Mouse (Mus musculus) small intestine, adult 2 months (tissue): ENCODE results near the gene Bves. TPM values are rescaled to one million over a fixed set of nuclear protein-coding genes. Genes with fewer than 3 reads are reported as not detected.
"Not testable (repeated sequence)": the region's sequence is repeated elsewhere in the genome, so short reads cannot be mapped to it uniquely, and the experiment has no call there.

Experiments
- H3K27ac ChIP-seq: fragments of 200-500 bp; 2 replicates; pipeline ENCODE4 v1.5.1; 2012; ENCODE audit warnings: low read depth, low read length, control low read depth, inconsistent platforms; ENCODE audit not compliant: insufficient read depth
- H3K27me3 ChIP-seq: fragments of 200-500 bp; 2 replicates; pipeline ENCODE4 v1.6.1; 2012; ENCODE audit warnings: mild to moderate bottlenecking, moderate library complexity, low read length, inconsistent platforms; ENCODE audit not compliant: control insufficient read depth, insufficient read depth
- H3K36me3 ChIP-seq: fragments of 200-500 bp; 2 replicates; pipeline ENCODE4 v1.6.1; 2012; ENCODE audit warnings: mild to moderate bottlenecking, low read length, control low read depth, inconsistent platforms; ENCODE audit not compliant: control insufficient read depth, insufficient read depth
- H3K4me1 ChIP-seq: fragments of 200-500 bp; 2 replicates; pipeline ENCODE4 v1.6.1; 2012; ENCODE audit warnings: low read length, inconsistent platforms, mixed read lengths; ENCODE audit not compliant: control insufficient read depth, insufficient read depth, insufficient read length
- H3K4me3 ChIP-seq: fragments of 200-500 bp; 2 replicates; pipeline ENCODE4 v1.5.1; 2012; ENCODE audit warnings: low read depth, mild to moderate bottlenecking, control low read depth, inconsistent platforms, low read length, moderate library complexity
- CTCF ChIP-seq: fragments of 200-500 bp; IDR thresholded peaks from 2 replicates; pipeline ENCODE4 v1.5.1; 2012; ENCODE audit warnings: low read depth, mild to moderate bottlenecking, control low read depth, inconsistent platforms, low read length, moderate library complexity, mixed read lengths; ENCODE audit not compliant: insufficient replicate concordance, insufficient read length; ENCODE audit errors: extremely low read depth
- POLR2A ChIP-seq: fragments of 200-500 bp; IDR thresholded peaks from 2 replicates; pipeline ENCODE4 v1.6.1; 2012; ENCODE audit warnings: low read depth, mild to moderate bottlenecking, control low read depth, inconsistent platforms, low read length, moderate library complexity
- WGBS: fragments of 180-500 bp; shearing (Covaris S2); methylation state at CpG from one replicate; pipeline ENCODE4 v1.1.7; 2018; 5-methylcytosine and 5-hydroxymethylcytosine counted together
- polyA plus RNA-seq: library from polyadenylated mRNA; depleted of rRNA; stranded (reverse); fragments of >200 nt; gene quantifications from 2 replicates; pipeline ENCODE4 v1.2.3, GENCODE M21; 2012

The Bves gene
- polyA plus RNA-seq, 1 experiment = 0.55 TPM

DNA sequence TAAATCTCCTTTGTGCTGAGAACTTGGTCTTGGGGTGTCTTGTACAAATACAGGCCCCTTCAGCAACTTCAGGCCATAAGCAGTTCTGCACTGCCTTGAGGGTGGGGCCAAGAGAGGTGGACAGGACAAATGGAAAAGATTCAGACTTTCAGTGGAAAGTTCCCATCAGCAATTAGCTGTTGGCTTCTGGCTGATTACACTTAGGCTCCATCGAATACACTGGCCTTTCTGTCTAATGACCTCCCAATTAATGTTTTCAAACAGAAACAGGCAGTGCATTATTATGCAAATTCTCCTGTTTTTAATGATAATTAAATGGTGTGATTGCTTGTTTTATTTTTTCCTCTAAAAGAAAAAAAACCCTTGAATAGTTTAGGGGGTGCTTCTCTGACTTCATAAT is 11.4 kb upstream of the Bves start:
- Histone ChIP-seq H3K27ac (no peak overlapping the region), H3K4me1 (no peaks in the 10 kb centered on the region), H3K4me3 (no peak overlapping the region), H3K36me3 (no peaks in the 10 kb centered on the region), H3K27me3 (no peaks in the 10 kb centered on the region)
- no peak for TF ChIP-seq CTCF
- TF ChIP-seq POLR2A = no peak
- 57% methylated on average over 1 of the region's 1 CpGs for WGBS

DNA sequence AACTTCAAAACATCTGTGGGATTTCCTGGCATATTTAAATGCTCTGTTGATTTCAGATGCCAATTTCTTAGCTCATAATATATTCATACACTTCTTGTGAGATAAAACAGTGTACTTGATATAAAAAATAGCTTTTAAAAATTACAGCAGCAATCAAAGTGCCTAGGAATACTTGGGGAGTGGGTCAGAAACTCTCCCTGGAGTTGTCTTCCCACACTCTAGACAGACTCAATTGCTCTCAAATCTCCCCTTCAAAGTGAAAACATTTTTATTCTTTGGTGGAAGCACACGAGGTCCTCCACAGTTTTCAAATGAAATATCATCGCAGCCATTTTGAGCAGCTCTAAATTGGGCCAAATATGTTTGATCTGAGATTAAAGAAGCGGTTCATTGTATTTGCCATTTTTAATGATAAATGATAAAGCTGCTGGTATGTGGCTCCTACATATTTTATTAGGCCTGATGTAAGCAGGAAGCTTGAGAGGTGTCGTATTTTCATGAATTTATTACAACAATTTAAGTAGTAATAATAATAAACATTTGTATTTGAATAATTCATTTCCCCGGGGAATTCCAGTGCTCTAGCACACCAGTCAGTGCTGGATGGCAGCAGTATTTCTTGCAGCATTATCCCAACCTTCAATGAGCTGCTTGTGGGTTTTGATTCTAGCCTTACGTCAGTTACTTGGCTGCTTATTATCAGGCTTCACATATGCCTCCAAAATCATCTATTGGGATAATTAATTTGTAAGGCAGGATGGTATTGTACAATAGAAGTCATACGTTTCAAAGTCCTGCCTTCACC is 7.2 kb upstream of the Bves start:
- no peaks in the 10 kb centered on the region for H3K27me3 ChIP-seq
- TF ChIP-seq CTCF = no peak
- no peak for TF ChIP-seq POLR2A
- 65% methylated on average over 7 of the region's 7 CpGs for WGBS

DNA sequence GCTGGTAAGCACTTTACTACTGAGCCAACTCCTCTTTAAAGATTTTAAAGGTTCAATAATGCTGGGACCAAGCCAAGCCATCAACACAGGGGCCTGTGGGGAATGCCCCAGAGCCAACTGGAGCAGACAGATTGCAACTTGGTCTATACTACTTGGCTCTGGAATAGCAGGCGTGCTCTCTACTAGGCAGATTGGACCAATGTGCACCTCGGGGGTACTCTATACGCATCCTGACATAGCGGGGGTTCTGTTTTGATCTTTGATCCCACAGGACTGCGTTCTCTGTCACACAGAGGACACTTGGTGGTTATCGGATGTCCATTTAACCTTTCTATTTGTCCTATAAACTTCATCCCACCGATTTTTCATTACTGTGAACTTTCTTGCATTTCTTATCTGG is 647 bp upstream of the Bves start:
- WGBS = 32% methylated on average over 7 of the region's 7 CpGs
- Histone ChIP-seq H3K4me3 (no peak overlapping the region), H3K27me3 (peaks cover 12% of the 10 kb centered on the region), H3K27ac (no peak overlapping the region), H3K4me1 (no peaks in the 10 kb centered on the region), H3K36me3 (no peaks in the 10 kb centered on the region)
- no peak for TF ChIP-seq CTCF
- TF ChIP-seq POLR2A = no peak

More for the DNA sequence above, 7.2 kb upstream of the Bves start:
- no peak overlapping the region for H3K27ac ChIP-seq
- H3K36me3 ChIP-seq = no peaks in the 10 kb centered on the region
- no peaks in the 10 kb centered on the region for H3K4me1 ChIP-seq
- H3K4me3 ChIP-seq = no peak overlapping the region

DNA sequence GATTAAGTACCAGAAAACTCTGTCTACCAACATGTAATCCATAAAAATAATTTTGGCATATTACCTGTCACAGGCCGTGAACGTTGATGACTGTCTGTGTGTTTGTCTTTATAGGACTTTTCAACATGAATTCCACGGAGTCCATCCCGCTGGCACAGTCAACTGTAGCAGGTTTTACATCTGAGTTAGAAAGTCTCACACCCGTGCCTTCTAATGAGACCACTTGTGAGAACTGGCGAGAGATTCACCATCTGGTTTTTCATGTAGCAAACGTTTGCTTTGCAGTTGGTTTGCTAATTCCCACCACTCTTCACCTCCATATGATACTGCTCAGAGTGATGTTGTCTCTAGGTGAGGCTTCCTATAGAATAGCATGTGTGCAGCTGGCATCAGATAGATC is 3.5 kb downstream of the Bves start:
- no peaks in the 10 kb centered on the region for H3K36me3 ChIP-seq
- 68% methylated on average over 7 of the region's 7 CpGs for WGBS

DNA sequence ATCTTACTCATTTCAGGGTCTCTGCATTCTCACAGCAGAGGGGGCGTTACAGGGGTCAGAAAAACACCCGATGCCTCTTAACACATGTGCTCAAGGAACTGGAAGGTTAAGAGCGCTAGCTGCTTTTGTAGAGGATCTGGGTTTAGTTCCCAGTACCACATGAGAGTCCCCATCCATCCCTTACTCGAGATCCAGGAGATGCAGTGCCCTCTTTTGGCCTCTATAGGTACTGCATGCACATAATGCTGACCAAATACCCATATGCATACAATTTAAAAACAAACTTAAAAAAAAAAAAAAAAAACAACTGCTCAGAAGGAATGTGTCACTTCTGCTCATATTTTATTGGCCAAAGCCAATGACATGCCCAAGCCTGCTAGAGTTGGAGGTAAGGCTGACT is 8.8 kb downstream of the Bves start:
- no peaks in the 10 kb centered on the region for H3K36me3 ChIP-seq
- no peaks in the 10 kb centered on the region for H3K4me1 ChIP-seq
- TF ChIP-seq CTCF (no peak), POLR2A (no peak)
- WGBS = 75% methylated on average over 4 of the region's 4 CpGs
- H3K27me3 ChIP-seq = no peaks in the 10 kb centered on the region
- no peak overlapping the region for H3K4me3 ChIP-seq
- H3K27ac ChIP-seq = no peak overlapping the region

More for the DNA sequence above, 3.5 kb downstream of the Bves start:
- Histone ChIP-seq H3K27me3 (peaks cover 12% of the 10 kb centered on the region), H3K4me1 (no peaks in the 10 kb centered on the region), H3K4me3 (no peak overlapping the region), H3K27ac (no peak overlapping the region)
- TF ChIP-seq POLR2A (no peak), CTCF (no peak)

DNA sequence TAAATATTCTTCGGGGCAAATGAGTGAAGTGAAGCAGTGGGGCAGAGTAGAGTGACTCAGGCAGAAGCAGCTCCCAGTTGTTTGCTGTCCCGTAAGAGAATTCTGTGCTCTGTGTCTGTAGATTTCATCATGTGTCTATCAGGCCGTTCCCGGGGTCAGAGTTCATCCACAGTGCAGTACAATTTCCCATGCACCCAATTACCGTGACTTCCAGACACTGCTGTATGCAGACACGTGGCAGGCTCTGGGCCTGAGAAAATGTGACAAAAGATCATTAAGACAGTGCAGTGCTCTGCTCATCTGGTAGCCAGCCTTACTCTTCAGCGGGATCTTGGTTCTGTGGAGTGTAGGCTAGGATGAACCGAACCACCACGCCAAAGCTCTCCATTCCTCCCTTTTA is 9.6 kb downstream of the Bves start:
- H3K36me3 ChIP-seq = no peaks in the 10 kb centered on the region
- no peaks in the 10 kb centered on the region for H3K27me3 ChIP-seq
- no peak overlapping the region for H3K4me3 ChIP-seq
- no peak overlapping the region for H3K27ac ChIP-seq
- 61% methylated on average over 9 of the region's 9 CpGs for WGBS
- TF ChIP-seq CTCF = no peak
- no peak for TF ChIP-seq POLR2A
- H3K4me1 ChIP-seq = no peaks in the 10 kb centered on the region

DNA sequence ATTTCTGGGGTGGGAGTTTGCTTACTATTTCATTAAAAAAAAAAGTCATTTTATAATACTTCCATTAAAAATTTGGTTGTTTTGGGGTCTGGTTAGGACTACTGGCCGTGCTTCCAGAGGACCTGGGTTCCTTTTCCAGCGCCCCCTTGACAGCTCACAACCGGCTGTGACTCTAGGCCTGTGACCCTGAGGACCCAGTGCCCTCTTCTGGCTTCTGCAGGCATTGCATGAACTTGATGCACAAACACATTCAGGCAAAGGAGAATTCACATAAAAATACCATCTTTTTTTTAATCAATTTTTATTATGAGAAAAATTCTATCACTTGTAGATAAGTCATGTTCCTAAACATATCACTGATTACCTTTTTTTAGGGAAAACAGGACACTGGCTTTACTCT is 12.6 kb downstream of the Bves start:
- not testable (repeated sequence) for H3K27me3 ChIP-seq, H3K36me3 ChIP-seq, H3K4me3 ChIP-seq, H3K4me1 ChIP-seq, H3K27ac ChIP-seq
- 84% methylated on average over 3 of the region's 3 CpGs for WGBS

DNA sequence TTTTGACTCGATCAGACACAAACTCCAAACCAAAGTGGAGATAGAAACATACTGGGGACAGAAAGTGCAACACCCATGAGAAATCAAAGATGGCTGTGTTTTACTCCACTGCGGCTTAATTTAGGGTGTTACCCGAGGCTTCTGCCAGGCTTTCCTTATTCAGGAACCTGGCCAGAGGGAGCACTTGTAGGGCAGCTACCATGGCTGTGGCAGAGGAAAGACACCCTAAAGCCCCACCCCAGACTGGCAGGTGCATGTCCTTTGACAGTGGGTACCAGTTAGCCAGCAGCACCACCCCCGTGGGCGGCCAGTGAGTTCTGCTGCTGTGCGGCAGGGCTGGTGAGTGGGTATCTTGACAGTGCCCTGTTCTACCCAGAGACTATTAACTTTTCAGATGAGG is 20.5 kb downstream of the Bves start:
- H3K27ac ChIP-seq = no peak overlapping the region
- no peaks in the 10 kb centered on the region for H3K36me3 ChIP-seq
- H3K4me1 ChIP-seq = no peaks in the 10 kb centered on the region
- no peaks in the 10 kb centered on the region for H3K27me3 ChIP-seq
- no peak overlapping the region for H3K4me3 ChIP-seq
- 91% methylated on average over 6 of the region's 6 CpGs for WGBS
- TF ChIP-seq CTCF (no peak), POLR2A (no peak)
